Mouse (Mus musculus) urinary bladder, postnatal 4 days (tissue): ENCODE results near the gene Cdk5r1.
"Not testable (repeated sequence)": the region's sequence is repeated elsewhere in the genome, so short reads cannot be mapped to it uniquely, and the experiment has no call there.

Experiments used
- DNase-seq, 2 experiments: peaks; one replicate each; pipeline ENCODE4 v3.0.0; 2021 to 2022; ENCODE audit warnings: low spot score in 2 of 2

Cdk5r1 gene

DNA sequence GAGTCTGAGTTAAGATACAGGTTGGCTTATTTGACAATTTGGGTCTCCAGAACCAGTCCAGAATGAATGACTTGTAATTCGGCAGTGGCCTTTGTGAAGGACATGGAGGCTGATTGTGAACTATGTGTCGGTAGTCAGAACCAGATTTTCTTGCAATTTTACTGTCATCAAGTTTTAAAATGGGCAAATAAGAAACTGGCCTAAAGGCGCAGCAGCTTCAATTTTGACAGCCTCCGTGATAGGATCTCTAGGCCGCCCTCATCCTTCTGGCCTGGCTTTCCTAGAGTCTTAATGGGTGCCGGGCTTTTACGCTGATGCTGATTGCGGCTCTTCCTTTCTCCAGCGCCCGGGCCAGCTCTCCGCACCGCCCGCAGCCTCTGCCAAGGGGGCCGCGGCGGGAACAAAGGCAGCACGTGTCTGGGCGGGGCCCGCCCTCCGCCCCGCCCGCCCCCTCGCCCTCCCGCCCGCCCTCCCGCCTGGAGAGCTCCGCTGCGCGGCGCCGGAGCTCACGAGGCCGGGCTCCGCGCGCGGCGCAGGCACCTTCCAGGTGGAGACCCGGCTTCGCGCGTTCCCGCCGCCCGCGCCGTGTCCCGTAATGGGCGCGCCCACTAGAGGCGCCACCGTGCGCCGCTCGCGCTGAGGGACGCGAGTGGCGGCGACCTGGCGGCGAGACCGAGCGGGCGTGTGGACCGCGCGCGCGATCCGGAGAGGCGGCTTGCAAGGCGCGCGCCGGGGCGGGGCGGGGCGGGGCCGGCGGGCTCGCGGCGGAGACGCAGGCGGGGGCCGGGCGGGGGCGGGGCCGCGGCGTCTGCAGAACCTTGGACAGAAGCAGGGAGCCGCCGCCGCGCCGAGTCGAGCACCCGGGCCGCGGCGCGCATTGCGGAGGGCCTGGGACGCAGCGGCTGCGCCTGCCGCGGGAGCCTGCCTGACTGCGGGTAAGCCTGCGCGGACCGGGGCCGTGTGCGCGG is at the start of gene Cdk5r1:
Gene Cdk5r1, plus strand, starts transcription at position 802 of the 968 bp plus-strand sequence.
- DNase-seq = peak; percentile 75 to 82

DNA sequence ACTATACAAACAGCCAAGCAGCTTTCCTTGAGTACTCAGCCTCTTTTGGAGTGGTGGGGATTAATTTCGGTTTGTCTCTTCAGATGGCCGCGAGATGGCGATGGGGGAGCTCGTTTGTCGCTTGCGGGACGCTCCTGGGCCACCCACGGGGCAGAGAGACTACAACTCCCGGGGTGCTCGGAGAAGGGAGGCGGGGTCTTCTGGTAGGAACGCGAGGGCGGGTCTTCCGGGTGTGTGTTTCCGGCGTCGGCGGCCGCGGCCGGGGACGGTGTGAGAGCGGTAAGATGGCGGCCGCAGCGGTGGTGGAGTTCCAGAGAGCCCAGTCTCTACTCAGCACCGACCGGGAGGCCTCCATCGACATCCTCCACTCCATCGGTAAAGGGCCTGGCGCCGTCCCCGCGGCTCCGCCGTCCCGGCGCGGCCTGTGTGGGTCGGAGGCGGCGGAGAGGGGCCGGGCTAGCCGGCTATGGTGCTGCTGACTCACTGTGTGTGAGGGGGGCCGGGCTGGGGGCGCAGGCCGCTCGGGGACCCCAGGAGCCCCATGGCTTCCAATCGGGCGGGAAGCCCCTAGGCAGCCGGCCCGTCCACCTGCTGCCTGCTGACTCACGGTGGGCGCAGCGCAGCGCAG is 48.3 kb upstream of the Cdk5r1 start, which contains the start of gene Psmd11:
Gene Psmd11, plus strand, starts transcription at position 235 of the 628 bp plus-strand sequence.
- DNase-seq = peak; percentile 91 to 92

DNA sequence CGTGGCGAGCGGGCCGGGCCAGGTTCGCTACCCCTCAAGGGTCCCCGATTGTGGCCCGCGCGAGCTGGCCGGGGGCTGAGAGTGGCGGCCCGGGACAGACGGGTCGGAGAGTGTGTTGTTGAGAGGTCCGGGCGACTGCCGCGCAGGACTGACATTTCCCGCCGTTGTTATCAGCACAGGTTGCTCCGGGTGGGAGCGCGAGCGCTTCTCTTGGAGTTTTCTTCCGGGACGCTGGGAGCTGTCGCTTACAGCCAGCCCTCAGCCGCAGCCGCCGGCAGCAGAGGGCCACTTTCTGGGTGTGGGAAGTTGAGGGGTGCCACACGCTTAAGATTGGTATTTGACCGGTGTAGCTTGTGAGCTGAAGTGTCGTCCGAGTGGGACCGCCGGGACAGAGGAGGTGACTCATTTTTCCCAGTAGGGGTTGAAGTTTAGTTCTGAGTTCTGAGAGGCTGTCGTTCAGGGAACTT is 47.8 kb upstream of the Cdk5r1 start:
- peak in 1 of 2 experiments; percentile 59 for DNase-seq

DNA sequence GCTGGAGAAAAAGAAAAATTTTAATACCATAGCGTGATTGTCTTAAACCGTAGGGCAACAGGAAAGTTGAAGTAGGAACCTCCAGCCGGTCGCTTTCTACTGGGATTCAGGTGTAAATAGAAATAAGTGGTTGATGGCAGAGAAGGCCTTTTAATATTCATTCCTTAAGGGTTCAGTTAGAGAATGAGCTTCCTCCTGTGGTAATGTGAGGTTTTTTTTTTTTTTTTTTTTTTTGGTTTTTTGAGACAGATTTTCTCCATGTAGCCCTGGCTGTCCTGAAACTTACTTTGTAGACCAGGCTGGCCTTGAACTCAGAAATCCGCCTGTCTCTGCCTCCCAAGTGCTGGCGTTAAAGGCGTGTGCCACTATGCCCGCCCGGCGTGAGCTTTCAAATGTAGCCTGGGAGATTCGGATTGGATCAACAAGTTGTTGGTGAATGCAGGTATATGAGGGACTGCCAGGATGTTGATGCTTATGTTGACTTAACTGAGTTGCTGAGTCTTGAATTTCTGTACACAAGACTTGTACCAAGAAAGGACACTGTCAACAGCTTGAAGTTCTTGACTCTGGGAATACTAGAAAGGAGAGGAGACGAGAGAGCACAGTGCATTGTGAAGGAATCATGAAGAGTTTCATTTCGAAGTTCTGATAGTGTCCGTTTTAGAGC is 47.2 kb upstream of the Cdk5r1 start:
- no peak for DNase-seq

DNA sequence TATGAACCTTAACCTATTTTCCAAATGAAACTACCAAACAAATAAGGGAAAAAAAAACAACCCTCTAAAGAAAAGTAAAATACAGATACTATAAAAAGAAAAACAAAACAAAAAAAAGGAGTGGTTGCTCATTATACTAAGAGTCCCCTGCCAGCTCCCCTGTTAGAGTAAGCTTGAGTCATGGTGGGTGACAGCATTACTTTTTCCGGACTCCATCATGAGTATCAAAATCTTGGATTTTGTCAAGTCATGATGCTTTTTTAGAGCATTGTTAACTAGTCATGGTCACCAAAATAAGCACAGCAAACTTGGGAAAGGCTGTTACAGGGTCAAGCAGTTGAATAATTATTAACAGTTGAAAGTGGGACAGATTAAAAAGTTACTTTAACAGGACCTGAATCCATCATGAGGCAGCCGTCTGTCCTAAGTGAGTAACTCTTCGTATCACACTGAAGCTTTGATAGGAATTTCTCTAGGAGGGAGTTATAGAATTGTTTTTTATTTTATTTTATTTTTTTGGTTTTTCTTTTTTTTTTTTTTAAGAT is 46.4 kb upstream of the Cdk5r1 start:
- DNase-seq = no peak

DNA sequence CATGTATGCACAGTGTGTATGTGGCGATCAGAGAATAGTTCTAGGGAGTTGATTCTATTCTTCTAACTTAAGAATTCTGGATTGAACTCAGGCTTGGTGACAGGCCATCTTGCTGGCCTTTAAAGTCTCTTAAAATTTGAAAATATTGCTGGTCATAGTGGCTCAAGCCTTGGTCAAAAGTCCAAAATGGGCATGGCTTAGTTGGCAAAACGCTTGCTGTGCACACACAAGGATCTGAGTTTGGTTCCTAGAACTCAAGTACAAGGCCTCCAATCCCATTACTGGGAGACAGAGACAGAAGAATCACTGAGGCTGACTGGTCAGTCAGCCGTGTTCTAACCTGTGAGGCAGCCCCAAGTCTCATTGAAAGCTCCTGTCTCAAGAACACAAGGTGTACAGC is 29.9 kb upstream of the Cdk5r1 start:
- DNase-seq = no peak

DNA sequence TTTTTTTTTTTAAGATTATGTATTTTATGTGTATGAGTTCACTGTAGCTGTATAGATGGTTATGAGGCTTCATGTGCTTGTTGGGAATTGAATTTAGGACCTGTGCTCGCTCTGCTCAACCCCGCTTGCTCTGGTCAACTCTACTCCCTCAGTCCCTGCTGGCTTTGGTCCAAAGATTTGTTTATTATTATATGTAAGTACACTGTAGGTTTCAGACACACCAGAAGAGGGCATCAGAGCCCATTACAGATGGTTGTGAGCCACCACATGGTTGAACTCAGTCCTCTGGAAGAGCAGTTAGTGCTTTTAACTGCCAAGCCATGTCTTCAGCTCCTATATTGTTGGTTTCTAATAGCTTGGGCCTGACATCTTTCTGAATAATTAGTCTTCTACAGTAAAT is 27.0 kb upstream of the Cdk5r1 start:
- no peak for DNase-seq

DNA sequence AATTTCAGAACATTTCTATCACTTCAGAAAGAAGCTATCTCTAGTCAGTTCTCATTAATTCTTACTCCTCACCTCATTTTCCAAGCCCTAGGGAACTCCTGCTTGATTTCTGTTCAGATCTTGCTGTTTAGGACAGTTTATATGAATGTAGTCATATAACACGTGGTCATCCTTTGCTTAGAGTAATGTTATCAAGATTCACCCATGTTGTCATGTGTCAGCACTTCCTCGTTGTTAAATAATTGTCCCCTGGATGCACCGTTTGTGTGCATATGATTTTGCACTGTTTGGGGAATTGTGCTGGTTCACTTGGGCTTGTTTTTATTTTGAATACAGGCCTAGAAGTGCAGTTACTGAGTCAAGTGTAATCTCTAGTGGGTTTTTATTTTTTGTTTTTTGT is 24.6 kb upstream of the Cdk5r1 start:
- DNase-seq = no peak

DNA sequence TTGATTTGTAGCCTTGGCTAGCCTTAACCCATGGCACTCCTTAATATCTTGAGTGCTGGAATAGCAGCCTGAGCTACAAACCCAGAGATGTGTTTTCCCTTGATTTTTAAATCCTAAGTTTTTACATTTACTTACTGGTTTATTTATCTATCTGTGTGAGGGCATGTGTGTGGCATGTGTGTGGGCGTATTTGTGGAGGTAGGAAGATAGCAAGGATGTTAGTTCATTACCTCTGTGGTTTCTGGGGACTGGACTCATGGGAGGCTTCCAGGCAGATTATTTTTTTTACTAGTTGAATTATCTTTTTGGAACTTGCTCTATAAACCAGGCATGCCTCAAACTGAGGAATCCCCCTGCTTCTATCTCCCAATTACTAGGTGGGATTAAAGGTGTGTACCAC is 23.6 kb upstream of the Cdk5r1 start:
- no peak for DNase-seq

DNA sequence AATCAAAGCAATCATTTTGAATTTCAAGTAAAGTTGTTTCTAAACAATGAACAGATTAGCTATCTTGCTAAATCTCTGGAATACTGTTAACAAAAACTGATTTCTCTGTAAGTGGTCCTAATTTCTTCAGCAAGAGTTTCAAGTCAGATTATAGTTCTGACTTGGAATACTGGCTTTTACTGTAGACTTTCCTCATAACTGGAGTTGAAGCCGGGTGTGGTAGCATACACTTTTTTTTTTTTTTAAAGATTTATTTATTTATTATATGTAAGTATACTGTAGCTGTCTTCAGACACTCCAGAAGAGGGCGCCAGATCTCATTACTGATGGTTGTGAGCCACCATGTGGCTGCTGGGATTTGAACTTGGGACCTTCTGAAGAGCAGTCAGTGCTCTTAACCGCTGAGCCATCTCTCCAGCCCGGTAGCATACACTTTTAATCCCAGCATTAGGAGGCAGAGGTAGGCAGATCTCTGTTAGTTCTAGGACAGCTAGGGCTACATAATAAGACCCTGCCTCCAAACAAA is 13.2 kb upstream of the Cdk5r1 start:
- DNase-seq = not testable (repeated sequence)

DNA sequence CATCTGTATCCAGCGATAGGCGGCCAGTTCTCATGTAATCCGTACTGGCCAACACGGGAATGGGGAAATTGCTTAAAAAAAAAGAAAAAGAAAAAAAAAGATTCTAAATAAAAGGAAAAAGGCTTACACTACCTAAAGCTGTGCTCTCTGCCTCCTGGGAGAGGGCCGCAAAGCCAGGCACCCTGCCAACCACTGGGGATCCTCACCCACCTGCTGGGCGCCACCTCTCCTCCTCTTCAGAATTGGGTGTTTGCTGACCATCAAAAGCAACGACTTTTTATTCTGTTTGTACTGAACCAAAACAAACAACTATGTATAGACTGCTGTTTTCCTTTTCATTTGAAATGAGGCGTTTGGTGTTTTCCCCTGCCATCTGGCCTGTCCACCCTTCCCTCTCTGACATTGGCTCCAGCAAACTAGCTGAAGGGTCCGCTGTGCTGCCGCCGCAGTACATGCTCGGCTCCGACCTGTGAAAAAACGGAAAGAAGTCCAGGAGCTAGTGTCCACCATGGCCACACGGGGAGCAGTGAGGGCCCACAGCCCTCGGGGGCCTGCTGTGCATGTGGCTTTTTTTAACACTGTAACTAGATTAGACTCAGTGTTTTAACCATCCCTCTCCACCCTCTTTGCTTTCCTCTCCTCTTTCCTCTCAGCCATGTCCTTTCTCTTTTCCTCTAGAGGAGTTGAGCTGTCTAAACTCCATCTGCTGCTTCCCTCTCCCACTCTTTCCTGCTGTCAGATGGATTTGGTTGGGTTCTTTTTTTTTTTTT is 4.8 kb upstream of the Cdk5r1 start:
- DNase-seq = no peak

DNA sequence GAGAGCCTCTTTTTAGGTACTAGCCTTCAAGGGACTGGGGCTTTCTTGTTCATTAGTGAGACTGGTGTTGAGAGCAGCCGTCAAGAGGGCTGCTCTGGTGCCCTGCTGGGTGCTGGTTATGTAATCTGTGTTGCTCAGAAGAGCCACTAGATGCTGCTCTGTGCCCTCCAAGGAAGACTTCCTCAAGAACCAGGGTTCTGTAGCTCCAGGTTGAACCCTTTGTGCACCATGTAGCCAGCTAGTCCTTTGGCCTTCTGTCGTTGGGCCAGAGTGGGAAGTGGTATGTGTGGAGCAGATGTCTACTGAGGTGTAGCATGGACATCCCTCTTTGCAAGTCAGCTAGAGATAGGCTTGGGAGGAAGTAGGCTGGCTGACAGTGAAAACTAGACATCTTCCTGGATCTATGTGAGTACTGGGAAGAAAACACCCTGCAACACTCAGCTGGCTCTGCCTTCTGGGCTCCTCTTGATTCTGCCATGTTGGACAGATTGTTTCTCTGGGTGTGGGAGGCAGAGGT is 2.6 kb upstream of the Cdk5r1 start:
- no peak for DNase-seq

DNA sequence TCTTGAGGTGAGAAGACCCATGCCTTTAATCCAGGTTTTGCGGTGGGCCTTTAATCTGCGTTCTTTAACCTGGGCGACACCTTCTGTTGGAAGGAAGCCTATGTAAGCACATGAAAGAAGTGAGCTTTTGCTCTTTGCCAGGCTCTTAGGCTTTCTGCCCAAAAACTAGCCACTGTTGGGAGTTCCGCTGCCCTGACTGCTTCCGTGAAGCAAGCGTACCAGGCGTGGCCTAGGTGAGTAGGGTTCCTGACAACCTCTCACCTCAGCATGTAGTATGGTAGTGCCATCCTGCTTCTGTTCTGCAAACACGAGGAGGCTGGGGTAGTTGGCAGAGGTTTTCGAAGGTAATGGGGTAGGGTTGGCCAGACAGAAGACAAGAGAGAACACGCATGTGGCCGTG is 2.0 kb upstream of the Cdk5r1 start:
- no peak for DNase-seq

DNA sequence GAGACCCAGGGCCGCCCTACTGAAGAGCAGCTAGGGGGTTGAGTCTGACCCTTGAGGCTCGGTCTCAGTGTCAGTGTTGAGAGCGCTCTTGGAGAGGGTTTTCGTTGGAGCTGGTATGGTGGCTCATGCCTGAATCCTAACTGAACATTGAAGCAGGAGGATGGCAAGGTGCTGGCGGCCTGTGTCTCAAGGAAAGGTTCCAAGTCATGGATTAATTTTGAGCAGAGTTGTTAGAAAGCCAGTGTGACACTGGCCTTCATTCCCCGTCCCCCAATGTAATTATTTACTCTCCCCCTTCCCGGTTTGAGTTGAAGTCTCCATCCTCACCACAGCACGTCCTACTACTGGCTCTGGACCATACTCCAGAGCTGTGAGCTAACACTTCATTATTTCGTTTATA is 1.3 kb upstream of the Cdk5r1 start:
- no peak for DNase-seq

DNA sequence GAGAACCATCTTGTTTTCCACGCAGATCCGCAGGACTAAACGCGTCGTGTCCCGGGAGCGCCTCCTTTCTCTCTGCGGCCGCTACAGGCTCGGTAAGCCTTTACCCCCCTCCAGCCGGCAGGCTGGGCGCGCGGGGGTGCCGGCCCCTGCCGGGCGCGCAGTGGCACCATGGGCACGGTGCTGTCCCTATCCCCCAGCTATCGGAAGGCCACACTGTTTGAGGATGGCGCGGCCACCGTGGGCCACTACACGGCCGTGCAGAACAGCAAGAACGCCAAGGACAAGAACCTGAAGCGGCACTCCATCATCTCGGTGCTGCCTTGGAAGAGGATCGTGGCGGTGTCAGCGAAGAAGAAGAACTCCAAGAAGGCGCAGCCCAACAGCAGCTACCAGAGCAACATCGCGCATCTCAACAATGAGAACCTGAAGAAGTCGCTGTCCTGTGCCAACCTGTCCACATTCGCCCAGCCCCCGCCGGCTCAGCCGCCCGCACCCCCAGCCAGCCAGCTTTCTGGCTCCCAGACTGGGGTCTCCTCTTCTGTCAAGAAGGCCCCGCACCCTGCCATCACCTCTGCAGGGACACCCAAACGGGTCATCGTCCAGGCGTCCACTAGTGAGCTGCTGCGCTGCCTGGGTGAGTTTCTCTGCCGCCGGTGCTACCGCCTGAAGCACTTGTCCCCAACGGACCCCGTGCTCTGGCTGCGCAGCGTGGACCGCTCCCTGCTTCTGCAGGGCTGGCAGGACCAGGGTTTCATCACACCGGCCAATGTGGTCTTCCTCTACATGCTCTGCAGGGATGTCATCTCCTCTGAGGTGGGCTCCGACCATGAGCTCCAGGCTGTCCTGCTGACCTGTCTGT is 747 bp downstream of the Cdk5r1 start:
- no peak for DNase-seq

DNA sequence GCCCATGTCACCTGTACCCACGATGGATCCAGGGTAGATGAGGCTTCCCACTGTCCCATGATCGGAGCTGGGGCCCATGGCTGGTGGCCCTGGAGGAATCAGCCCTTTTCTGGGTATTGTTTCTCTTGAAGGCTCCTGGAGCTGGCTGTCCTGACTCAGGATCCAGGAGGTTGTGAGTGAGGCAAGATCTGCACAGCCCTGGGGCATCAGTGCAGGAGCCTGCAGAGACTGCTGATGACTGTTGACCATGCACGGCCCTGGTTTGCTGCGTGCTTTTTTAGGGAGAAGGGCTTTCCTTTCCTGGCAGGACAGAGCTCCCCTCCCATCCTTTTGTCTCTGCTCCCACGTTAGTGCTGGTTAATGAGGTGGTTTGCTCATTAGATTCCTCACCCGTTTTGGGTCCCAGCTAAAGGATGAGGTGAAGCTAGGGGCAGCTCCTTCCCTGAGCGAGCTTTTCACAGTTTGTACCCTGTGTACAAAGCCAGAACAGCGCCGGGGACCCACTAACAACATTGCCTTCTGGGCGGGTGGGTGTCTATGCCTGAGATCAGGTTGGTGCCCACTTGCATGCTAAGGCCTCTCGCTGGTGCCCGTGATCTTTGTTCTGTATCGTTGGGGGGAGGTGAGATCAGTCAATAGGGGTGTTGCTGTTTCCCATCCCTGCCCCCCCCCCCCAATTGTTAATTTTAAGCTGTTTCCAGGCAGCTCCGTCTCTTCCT is 2.0 kb downstream of the Cdk5r1 start:
- no peak for DNase-seq

DNA sequence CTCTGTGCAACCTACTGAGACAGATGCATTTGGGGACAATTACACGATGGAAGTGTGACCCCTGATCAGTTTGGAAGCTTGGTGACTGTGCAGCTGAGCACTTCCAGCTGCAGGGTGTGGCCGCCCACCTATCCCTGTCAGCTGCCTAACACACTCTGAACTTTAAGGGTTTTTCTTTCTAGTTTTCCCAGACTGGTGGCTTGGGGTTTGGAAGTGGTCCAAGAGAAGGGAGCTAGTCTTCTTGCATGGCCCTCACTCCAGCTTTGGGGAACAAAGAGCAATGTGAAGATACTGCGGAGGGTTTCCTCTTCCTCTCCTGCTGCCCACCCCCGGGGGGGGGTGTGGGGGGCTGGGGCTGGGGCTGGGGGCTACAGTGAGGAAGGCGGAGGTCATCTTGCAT is 2.6 kb downstream of the Cdk5r1 start:
- no peak for DNase-seq

DNA sequence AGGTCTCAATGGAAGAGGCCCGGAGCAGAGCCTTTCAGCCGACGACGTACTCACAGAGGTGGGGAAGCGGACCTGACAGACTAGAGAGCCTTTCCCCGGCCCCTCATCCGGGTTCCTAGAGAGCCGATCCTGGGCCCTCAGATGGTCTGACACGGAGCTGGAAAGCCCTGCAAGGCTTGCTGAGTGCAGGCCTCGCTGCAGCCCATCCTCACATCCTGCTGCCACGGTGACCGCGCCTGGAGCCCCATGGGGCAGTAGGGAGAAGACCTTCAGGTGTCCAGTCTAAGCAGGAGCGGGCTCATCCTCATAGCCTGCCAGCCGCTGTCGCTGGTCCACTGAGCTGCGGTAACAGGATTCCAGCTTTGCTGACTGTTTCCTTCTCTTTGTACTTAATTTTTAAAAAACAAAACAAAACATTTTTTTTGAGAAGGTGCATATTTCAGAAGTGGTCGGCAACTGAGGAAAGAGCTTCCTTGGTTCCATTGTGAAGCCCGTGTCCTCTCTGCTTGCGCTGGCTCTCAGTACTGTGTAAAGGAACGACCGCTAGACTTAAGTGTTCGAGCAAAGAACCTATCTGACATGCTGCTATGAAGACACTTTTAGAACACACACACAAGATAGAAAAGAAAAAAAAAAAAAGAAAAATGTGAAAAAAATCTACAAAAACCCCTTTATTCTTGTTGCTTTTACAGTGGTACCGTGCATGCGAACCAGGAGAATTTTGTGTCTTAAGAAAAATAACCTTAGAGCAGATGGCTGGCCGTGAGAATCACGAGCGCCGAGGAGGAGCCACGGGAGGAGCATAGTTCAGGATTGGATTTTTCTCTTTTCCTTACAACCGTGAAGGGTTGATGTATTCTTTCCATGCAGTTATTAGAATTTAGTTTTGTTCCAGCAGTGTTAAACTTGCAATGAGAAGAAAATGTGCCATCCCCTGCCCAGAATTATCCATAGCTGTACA is 3.4 kb downstream of the Cdk5r1 start:
- DNase-seq = no peak
